Mouse (Mus musculus) hindbrain, postnatal 0 days (tissue): ENCODE results near the gene Gm11096. TPM values are rescaled to one million over a fixed set of nuclear protein-coding genes. Genes with fewer than 3 reads are reported as not detected.
A peak's percentile ranks its signal among the peaks of the same experiment; 100 is the strongest.

ENCODE experiments used
- ATAC-seq: fragments of 200-750 bp; cut with Nextera tagmentation; 2 replicates; pipeline ENCODE4 v1.8.0; 2017; ENCODE audit warnings: mild to moderate bottlenecking, moderate TSS enrichment, moderate library complexity
- DNase-seq: peaks from one replicate; pipeline ENCODE4 v3.0.0-alpha.2; 2015; ENCODE audit warnings: low spot score
- H3K27ac ChIP-seq: fragments of 300-500 bp; sonication (generic); 2 replicates; pipeline ENCODE4 v1.5.1; 2014; ENCODE audit warnings: mild to moderate bottlenecking
- H3K27me3 ChIP-seq: fragments of 300-500 bp; sonication (generic); 2 replicates; pipeline ENCODE4 v1.6.1; 2014; ENCODE audit warnings: low read length, mixed read lengths; ENCODE audit not compliant: insufficient read depth
- H3K36me3 ChIP-seq: fragments of 300-500 bp; sonication (generic); 2 replicates; pipeline ENCODE4 v1.6.1; 2014; ENCODE audit warnings: low read length, mixed read lengths; ENCODE audit not compliant: insufficient read depth
- H3K4me1 ChIP-seq: fragments of 300-500 bp; sonication (generic); 2 replicates; pipeline ENCODE4 v1.6.1; 2014; ENCODE audit warnings: antibody characterized with exemption, low read length, mixed read lengths; ENCODE audit not compliant: insufficient read depth
- H3K4me2 ChIP-seq: fragments of 300-500 bp; sonication (generic); 2 replicates; pipeline ENCODE4 v1.6.1; 2014; ENCODE audit warnings: low read depth, mild to moderate bottlenecking, low read length, moderate library complexity, mixed read lengths
- H3K4me3 ChIP-seq: fragments of 300-500 bp; sonication (generic); 2 replicates; pipeline ENCODE4 v1.5.1; 2014; ENCODE audit warnings: low read length
- H3K9ac ChIP-seq: fragments of 300-500 bp; sonication (generic); replicated peaks from 2 replicates; pipeline ENCODE4 v1.6.1; 2014; ENCODE audit warnings: mild to moderate bottlenecking, low read length, moderate library complexity, mixed read lengths
- H3K9me3 ChIP-seq: fragments of 300-500 bp; sonication (generic); 2 replicates; pipeline ENCODE4 v1.6.1; 2016; ENCODE audit warnings: low read length, mixed read lengths
- CTCF ChIP-seq: IDR thresholded peaks from 2 replicates; pipeline ENCODE4 v1.5.1; 2016; ENCODE audit warnings: antibody characterized with exemption, control low read depth, low read depth
- WGBS: fragments of 180-500 bp; shearing (Covaris S2); extraction: QIAGEN DNeasy Blood & Tissue Kit; methylation state at CpG from one replicate; pipeline ENCODE4 v1.1.7; 2014; 5-methylcytosine and 5-hydroxymethylcytosine counted together
- polyA plus RNA-seq: library from polyadenylated mRNA; unstranded; fragments of >200 nt; fragmentation: Nextera tagmentation; extraction: Ambion mirVana; gene quantifications from 2 replicates; pipeline ENCODE4 v1.2.1, GENCODE M21; 2015
- total RNA-seq: library from RNA; depleted of rRNA; stranded (reverse); fragments of >200 nt; gene quantifications from 2 replicates; pipeline ENCODE4 v1.2.3, GENCODE M21; 2014

Gm11096 gene
- total and polyA plus RNA-seq, 2 experiments from 2014 or later = not detected

DNA sequence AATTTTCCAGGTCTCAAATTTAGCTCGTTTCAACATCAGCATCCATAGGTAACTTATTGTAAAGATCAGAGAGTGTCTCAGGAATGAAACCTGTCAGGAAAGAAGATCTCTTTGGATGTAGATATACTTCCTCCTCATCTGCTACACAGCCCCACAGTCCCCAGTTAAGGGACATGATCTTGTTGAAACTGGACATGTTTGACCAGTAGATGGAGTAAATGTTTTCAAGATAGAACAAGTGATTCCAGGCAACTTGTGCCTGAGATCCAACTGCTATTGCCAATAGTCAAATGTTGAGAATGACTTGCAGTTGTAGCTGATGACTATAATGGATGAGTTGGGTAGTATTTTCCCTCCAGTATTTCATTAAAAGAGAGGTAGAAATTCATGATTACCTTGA, 35.9 kb downstream of the Gm11096 start:
- H3K9me3 ChIP-seq = no peaks in the 10 kb centered on the region
- DNase-seq = no peak
- H3K27ac ChIP-seq = no peak overlapping the region
- peaks cover 16% of the 10 kb centered on the region for H3K4me1 ChIP-seq
- no peak overlapping the region for H3K4me3 ChIP-seq
- ATAC-seq = no peak
- WGBS = 90% methylated on average over 1 of the region's 1 CpGs
- peak; percentile 30; the same call in 1 of the 2 replicates for TF ChIP-seq CTCF
- H3K4me2 ChIP-seq = no peak overlapping the region
- no peak overlapping the region for H3K9ac ChIP-seq
- H3K36me3 ChIP-seq = no peaks in the 10 kb centered on the region
- H3K27me3 ChIP-seq = no peaks in the 10 kb centered on the region

DNA sequence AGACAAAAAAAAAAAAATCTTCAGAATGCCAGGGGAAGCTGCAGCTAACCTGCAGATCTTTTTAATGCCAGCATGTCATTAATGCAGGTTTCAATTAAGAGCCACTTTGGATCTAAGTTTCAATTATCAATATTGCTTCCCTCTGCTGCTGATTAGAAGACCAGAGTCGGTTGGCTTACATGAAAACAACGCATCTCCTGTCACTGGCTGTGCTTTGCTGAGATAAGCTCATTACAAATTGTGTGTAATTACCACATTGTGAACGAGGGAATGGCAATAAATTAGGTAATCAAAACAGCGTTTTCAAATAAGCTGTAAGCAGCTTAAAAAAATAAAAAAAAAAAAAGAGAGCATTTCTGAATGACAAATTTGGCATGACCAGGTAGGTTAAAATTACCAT, 38.2 kb downstream of the Gm11096 start:
- Histone ChIP-seq H3K4me1 (peaks cover 16% of the 10 kb centered on the region), H3K27me3 (no peaks in the 10 kb centered on the region), H3K4me3 (no peak overlapping the region), H3K4me2 (0 out of 2 replicates have a peak overlapping the region, but pooled peaks have one; percentile 18), H3K27ac (no peak overlapping the region), H3K36me3 (no peaks in the 10 kb centered on the region), H3K9me3 (no peaks in the 10 kb centered on the region), H3K9ac (no peak overlapping the region)
- WGBS = 43% methylated on average over 4 of the region's 4 CpGs
- TF ChIP-seq CTCF = no peak
- DNase-seq (peak; percentile 30), ATAC-seq (no peak)

- WGBS = 50% methylated on average over 21 of the region's 21 CpGs
- Histone ChIP-seq H3K4me1 (peaks cover 16% of the 10 kb centered on the region), H3K9ac (no peak overlapping the region), H3K27me3 (no peaks in the 10 kb centered on the region), H3K4me2 (0 out of 2 replicates have a peak overlapping the region, but pooled peaks have one; percentile 18), H3K4me3 (no peak overlapping the region), H3K27ac (no peak overlapping the region), H3K36me3 (no peaks in the 10 kb centered on the region), H3K9me3 (no peaks in the 10 kb centered on the region)
- DNase-seq (peak; percentile 70), ATAC-seq (peak; percentile 59)
- no peak for TF ChIP-seq CTCF
Observed at GRCm38 (mm10) chr17:81480351-81481161, 39.0 kb downstream of the Gm11096 start.

DNA sequence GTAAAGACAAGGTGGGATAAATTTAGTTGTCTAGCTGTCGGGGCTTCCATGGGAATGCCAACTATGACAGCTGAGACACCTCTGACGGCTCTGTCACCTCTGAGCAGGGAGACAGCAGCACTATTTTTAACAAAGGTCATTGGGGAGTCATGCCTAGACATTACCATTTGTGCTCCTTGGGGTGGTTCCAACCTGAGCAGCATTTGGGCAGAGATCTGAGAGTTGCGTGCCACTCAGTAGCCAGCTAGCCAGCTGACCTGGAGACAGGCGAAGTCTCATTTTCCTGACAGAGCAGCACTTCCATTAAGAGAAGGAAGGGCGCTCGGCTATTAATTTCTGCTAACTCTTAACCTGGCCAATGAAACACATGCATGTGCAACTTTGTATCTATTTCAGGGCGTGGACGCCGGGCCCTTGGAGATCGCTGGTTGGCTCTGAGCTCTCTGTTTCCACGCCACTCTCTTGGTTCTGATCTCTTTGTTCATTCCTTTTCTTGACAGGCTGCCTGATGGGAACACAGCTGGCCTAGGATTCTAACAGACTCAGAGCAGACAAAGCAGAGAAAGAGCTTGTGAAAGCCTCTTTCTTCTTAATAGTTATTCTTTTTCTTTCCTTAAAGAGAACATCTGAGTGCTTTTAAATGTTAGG, 40.4 kb downstream of the Gm11096 start:
- Histone ChIP-seq H3K36me3 (no peaks in the 10 kb centered on the region), H3K9me3 (no peaks in the 10 kb centered on the region), H3K27ac (no peak overlapping the region; the same call in 1 of the 2 replicates), H3K4me1 (peaks cover 16% of the 10 kb centered on the region), H3K9ac (no peak overlapping the region), H3K27me3 (no peaks in the 10 kb centered on the region), H3K4me3 (no peak overlapping the region), H3K4me2 (no peak overlapping the region)
- TF ChIP-seq CTCF = no peak
- WGBS = 43% methylated on average over 11 of the region's 11 CpGs
- DNase-seq (peak; percentile 56), ATAC-seq (peak; percentile 80)

DNA sequence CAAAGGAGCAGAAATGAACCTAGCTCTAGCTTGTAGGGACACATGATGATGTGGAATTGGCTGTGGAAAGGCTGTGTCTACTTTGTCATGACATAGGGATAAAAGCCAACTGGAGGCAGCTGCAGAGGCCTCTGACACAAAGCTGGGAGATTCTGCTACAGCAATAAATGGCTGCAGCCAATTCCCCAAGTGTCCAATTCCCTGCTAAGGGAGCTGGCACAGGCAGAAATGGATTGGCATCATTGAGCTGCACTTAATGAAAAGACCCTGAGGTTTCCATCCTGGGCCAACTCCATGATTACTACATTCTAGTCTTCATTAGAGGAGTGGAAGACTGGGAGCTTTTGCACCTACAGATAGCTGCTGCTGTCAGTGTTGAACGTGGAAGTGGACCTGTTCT, 44.8 kb downstream of the Gm11096 start:
- TF ChIP-seq CTCF = no peak
- ATAC-seq (0 out of 2 replicates have a peak, but pooled peaks have one; percentile 21), DNase-seq (peak; percentile 69)
- WGBS = 50% methylated on average over 1 of the region's 1 CpGs
- H3K4me1 ChIP-seq = peaks cover 7% of the 10 kb centered on the region
- no peaks in the 10 kb centered on the region for H3K36me3 ChIP-seq
- H3K9ac ChIP-seq = no peak overlapping the region
- H3K27ac ChIP-seq = 0 out of 2 replicates have a peak overlapping the region, but pooled peaks have one; percentile 11
- no peak overlapping the region for H3K4me2 ChIP-seq
- no peaks in the 10 kb centered on the region for H3K27me3 ChIP-seq
- no peaks in the 10 kb centered on the region for H3K9me3 ChIP-seq
- H3K4me3 ChIP-seq = no peak overlapping the region
